ENCODE assay signal across 9 mouse cellular contexts in the genomic region with DNA sequence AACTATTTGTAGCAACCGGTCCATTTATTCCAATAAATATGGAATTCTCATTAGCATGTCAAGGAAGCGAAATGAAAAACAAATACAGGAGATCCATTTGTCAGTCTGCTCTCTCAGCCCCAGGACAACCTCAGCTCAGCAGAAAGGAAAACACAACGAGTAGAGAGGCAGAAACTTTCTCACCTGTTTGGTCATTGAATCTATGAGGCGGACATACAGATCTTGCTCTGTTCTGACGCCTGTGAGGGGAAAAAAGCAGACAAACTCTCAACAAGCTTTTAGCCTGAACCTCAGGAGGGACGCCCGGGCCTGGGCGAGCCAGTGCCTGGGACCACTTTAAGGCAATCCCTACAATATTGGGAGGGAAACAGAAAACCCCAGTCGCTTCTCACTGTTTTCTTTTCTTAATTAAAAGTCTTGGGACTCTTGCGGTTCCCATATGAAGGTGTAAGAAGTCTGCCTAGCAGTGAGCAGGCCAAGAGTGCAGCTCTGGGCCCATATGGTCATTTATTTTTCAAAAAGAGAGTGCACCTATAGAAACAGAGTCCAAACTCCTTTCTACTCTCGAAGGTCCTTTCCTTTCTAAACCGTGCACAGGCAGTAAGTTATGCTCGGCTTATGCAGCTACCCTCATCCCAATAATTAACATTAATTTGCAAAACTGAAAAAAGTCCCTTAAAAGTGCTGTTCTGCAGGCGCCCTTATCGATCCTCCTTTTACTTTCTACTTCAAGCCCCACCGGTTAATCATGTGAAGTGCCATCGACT. TPM values are rescaled to one million over a fixed set of nuclear protein-coding genes. Genes with fewer than 3 reads are reported as not detected.
DNase-seq lines count a peak whose midpoint lies in the region; ATAC-seq and TF ChIP-seq lines count a peak whose summit lies in the region.
"Had no signal": no experiment of that assay in that cellular context is flagged by ENCODE, and none has a peak within 500 bp of the region (broad histone marks: within the 10 kb centered on the region; RNA-seq: fewer than 3 reads in every experiment).

No protein-coding gene starts in this region.

- no peak for TF ChIP-seq EP300 in heart, postnatal 0 days (IDR thresholded peaks at IDR 0.05; ENCODE audit: low read depth)

- peak; percentile 16 for DNase-seq in adipocyte (ENCODE audit: low spot score)
- no peak for DNase-seq in heart, postnatal 0 days (ENCODE audit: low spot score)
- DNase-seq in midbrain, embryonic 11.5 days (ENCODE audit: low spot score, missing footprints), result peak; percentile 96
- no peak for DNase-seq in left cerebral cortex, adult 18-20 months (ENCODE audit: low spot score in 2 of 2)
- DNase-seq in urinary bladder, postnatal 25 days (ENCODE audit: low spot score), result no peak
- no peak for DNase-seq in urinary bladder, postnatal 10 days (ENCODE audit: low spot score)
- no peak for DNase-seq in lung, adult 2 months

- H3K27ac ChIP-seq in heart, postnatal 0 days (ENCODE audit: low read depth), result no peak overlapping the region
- H3K27ac ChIP-seq in midbrain, embryonic 11.5 days (ENCODE audit: low read depth, low read length), result peak overlapping the region; percentile 89; the same call in 1 of the 2 replicates

- no peaks in the 10 kb centered on the region for H3K36me3 ChIP-seq in E14TG2a.4 (ENCODE audit: insufficient read depth, low read length)
- H3K36me3 ChIP-seq in heart, postnatal 0 days (replicated peaks; ENCODE audit: control insufficient read depth, insufficient read depth, low read length), result no peaks in the 10 kb centered on the region
- no peaks in the 10 kb centered on the region for H3K36me3 ChIP-seq in midbrain, embryonic 11.5 days (ENCODE audit: control insufficient read depth, insufficient read depth, low read length)

- H3K9me3 ChIP-seq in E14TG2a.4 (ENCODE audit: low read length), result no peaks in the 10 kb centered on the region
- no peaks in the 10 kb centered on the region for H3K9me3 ChIP-seq in heart, postnatal 0 days (replicated peaks; ENCODE audit: control insufficient read depth, low read length)
- no peaks in the 10 kb centered on the region for H3K9me3 ChIP-seq in midbrain, embryonic 11.5 days (ENCODE audit: control insufficient read depth, low read length)

- peaks cover 34% of the 10 kb centered on the region for H3K4me1 ChIP-seq in E14TG2a.4 (replicated peaks; ENCODE audit: low read depth, low read length)
- H3K4me1 ChIP-seq in heart, postnatal 0 days (ENCODE audit: control insufficient read depth, insufficient read depth), result peaks cover 7% of the 10 kb centered on the region; the same call in 1 of the 2 replicates
- H3K4me1 ChIP-seq in midbrain, embryonic 11.5 days (ENCODE audit: control insufficient read depth, insufficient read depth, low read length), result peaks cover 37% of the 10 kb centered on the region
- peaks cover 8% of the 10 kb centered on the region for H3K4me1 ChIP-seq in lung, adult 2 months (ENCODE audit: control insufficient read depth, insufficient read depth, low read length)

- TF ChIP-seq CTCF in E14TG2a.4 (conservative IDR thresholded peaks at IDR 0.05; ENCODE audit: low read length), result no peak
- no peak for TF ChIP-seq CTCF in heart, postnatal 0 days (IDR thresholded peaks at IDR 0.05; ENCODE audit: low read depth)
- no peak for TF ChIP-seq CTCF in lung, adult 2 months (IDR thresholded peaks at IDR 0.05; ENCODE audit: insufficient read depth, low read length)

- no peak for TF ChIP-seq POLR2A in lung, adult 2 months (IDR thresholded peaks at IDR 0.05; ENCODE audit: borderline replicate concordance, extremely low read depth, low read depth, low read length)

- H3K4me2 ChIP-seq in heart, postnatal 0 days (ENCODE audit: low read depth, low read length), result peak overlapping the region; percentile 73
- peak overlapping the region; percentile 82 for H3K4me2 ChIP-seq in midbrain, embryonic 11.5 days

- 0 out of 2 replicates have a peak overlapping the region, but pooled peaks have one; percentile 74 for H3K4me3 ChIP-seq in E14TG2a.4 (replicated peaks; ENCODE audit: low read length)
- H3K4me3 ChIP-seq in heart, postnatal 0 days (ENCODE audit: low read depth, low read length), result peak overlapping the region; percentile 70
- peak overlapping the region; percentile 74 for H3K4me3 ChIP-seq in midbrain, embryonic 11.5 days (ENCODE audit: low read depth, low read length)
- no peak overlapping the region for H3K4me3 ChIP-seq in lung, adult 2 months (replicated peaks; ENCODE audit: extremely low read depth, low read depth, low read length)

- WGBS in heart, postnatal 0 days, result 14% methylated on average over 17 of the region's 17 CpGs
- 1% methylated on average over 17 of the region's 17 CpGs for WGBS in midbrain, embryonic 11.5 days
- 14% methylated on average over 17 of the region's 17 CpGs for WGBS in lung, adult 2 months

- peak overlapping the region; percentile 79; the same call in 1 of the 2 replicates for H3K9ac ChIP-seq in heart, postnatal 0 days (replicated peaks; ENCODE audit: low read depth, low read length)
- peak overlapping the region; percentile 85 for H3K9ac ChIP-seq in midbrain, embryonic 11.5 days (ENCODE audit: low read length)

- peaks cover 92% of the 10 kb centered on the region for H3K27me3 ChIP-seq in E14TG2a.4 (ENCODE audit: insufficient read depth, low read length)
- H3K27me3 ChIP-seq in heart, postnatal 0 days (ENCODE audit: control insufficient read depth, insufficient read depth, low read length), result peaks cover 94% of the 10 kb centered on the region
- H3K27me3 ChIP-seq in midbrain, embryonic 11.5 days (ENCODE audit: control insufficient read depth, insufficient read depth, low read length), result peaks cover 63% of the 10 kb centered on the region

- ATAC-seq in heart, postnatal 0 days (ENCODE audit: insufficient read depth, low read depth), result no peak
- ATAC-seq in midbrain, embryonic 11.5 days (ENCODE audit: low FRiP score), result no peak

RNA-seq across cellular contexts. Expression of a gene that starts 1.9 kb away (rescaled TPM):
- total RNA-seq in heart, postnatal 0 days (2014; rRNA removed; ENCODE audit: low replicate concordance), result 3.7 and 8.2 TPM in 2 replicates
- polyA plus RNA-seq in heart, postnatal 0 days (2015; fragmentation: Nextera tagmentation; extraction: Ambion mirVana), result 0.97 and 1.1 TPM in 2 replicates
- 11.2 and 12.7 TPM in 2 replicates for polyA plus RNA-seq in midbrain, embryonic 11.5 days (2014; fragmentation: Nextera tagmentation; extraction: Ambion mirVana)
- under 1 TPM; 0.30 to 0.63 TPM for total RNA-seq in left cerebral cortex, adult 18-20 months (2021)
- polyA plus RNA-seq in lung, adult 2 months (2012; rRNA removed), result 0.83 and 0.84 TPM in 2 replicates
- total RNA-seq: hematopoietic stem cell, adult 5-6 weeks had no signal

Comparison
In these comparisons a context has a peak if more than half of its experiments do, and no peak if none do; other contexts are left out.
1. DNase-seq: peak in adipocyte (single experiment) and midbrain, embryonic 11.5 days (single experiment); none in heart, postnatal 0 days (single experiment), left cerebral cortex, adult 18-20 months (0 of 2), urinary bladder, postnatal 25 days (single experiment), urinary bladder, postnatal 10 days (single experiment) and lung, adult 2 months (single experiment).